In the genomic region with DNA sequence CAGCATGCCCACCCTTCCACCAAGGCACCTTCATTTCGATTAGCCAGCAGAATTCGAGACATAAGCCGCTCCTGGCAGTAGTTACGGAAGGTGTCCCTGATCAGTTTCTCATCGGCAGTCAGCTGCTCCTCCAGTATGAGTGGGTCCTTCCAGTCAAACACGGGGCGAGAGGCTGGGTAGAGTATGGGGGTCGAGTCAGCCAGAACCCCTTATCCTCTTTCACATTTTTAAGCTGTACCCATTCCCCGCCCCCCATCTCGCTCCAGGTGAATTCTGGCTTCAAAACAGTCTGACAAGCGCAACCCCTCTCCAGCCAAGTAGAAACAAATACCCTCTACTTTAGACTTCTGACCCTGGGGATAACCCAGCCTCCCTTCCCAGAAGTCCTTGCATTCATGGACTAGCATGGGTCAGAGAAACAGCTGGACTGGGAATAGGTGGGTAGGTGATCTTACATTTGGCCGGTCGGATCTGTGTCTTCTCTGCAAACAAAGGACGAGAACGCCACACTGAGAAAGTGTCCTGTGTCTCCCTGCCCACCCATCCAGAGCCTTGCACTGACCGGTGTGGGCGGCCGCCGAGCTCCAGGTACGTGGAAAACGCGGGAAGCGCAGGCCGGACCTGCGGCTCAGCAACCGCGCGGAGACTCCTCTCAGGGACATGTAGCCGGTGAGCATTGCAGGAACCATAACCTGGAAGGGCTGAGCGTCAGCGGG, we compare ENCODE assay signal across 8 mouse cellular contexts. TPM values are rescaled to one million over a fixed set of nuclear protein-coding genes. Genes with fewer than 3 reads are reported as not detected.
A peak's percentile ranks its signal among the peaks of the same experiment; 100 is the strongest.
DNase-seq lines count a peak whose midpoint lies in the region; ATAC-seq lines count a peak whose summit lies in the region.

No protein-coding gene starts in this region.

- no peaks in the 10 kb centered on the region for H3K27me3 ChIP-seq in megakaryocyte, embryonic 14.5 days (replicated peaks)
- no peaks in the 10 kb centered on the region for H3K27me3 ChIP-seq in forebrain, embryonic 16.5 days (replicated peaks; ENCODE audit: control insufficient read depth, insufficient read depth, low read length)
- H3K27me3 ChIP-seq in limb, embryonic 11.5 days (ENCODE audit: control insufficient read depth, insufficient read depth, low read length) = no peaks in the 10 kb centered on the region
- H3K27me3 ChIP-seq in stomach, embryonic 14.5 days (ENCODE audit: control insufficient read depth, insufficient read depth, low read length) = no peaks in the 10 kb centered on the region

- whole genome bisulfite sequencing in forebrain, embryonic 16.5 days = 13% methylated on average over 31 of the region's 31 CpGs
- WGBS in limb, embryonic 11.5 days = 13% methylated on average over 31 of the region's 31 CpGs
- WGBS in stomach, embryonic 14.5 days = 8% methylated on average over 31 of the region's 31 CpGs

- peak overlapping the region; percentile 85 for H3K9ac ChIP-seq in forebrain, embryonic 16.5 days (replicated peaks; ENCODE audit: low read depth, low read length)
- peak overlapping the region; percentile 73 for H3K9ac ChIP-seq in limb, embryonic 11.5 days (ENCODE audit: low read length)
- H3K9ac ChIP-seq in stomach, embryonic 14.5 days (replicated peaks; ENCODE audit: low read depth, low read length) = peak overlapping the region; percentile 47

- no peak overlapping the region for H3K27ac ChIP-seq in forebrain, embryonic 16.5 days (ENCODE audit: low read length)
- no peak overlapping the region for H3K27ac ChIP-seq in limb, embryonic 11.5 days (replicated peaks; ENCODE audit: low read depth, low read length)
- 0 out of 2 replicates have a peak overlapping the region, but pooled peaks have one; percentile 2 for H3K27ac ChIP-seq in stomach, embryonic 14.5 days (ENCODE audit: low read length)

- peaks cover 27% of the 10 kb centered on the region for H3K36me3 ChIP-seq in megakaryocyte, embryonic 14.5 days (replicated peaks; ENCODE audit: low read length)
- H3K36me3 ChIP-seq in forebrain, embryonic 16.5 days (ENCODE audit: control insufficient read depth, insufficient read depth) = 0 out of 2 replicates have a peak, but pooled peaks cover 2% of the 10 kb centered on the region
- peaks cover 3% of the 10 kb centered on the region; the same call in 1 of the 2 replicates for H3K36me3 ChIP-seq in limb, embryonic 11.5 days (ENCODE audit: control insufficient read depth, insufficient read depth, low read length)
- peaks cover 7% of the 10 kb centered on the region; the same call in 1 of the 2 replicates for H3K36me3 ChIP-seq in stomach, embryonic 14.5 days (ENCODE audit: control insufficient read depth, insufficient read depth, low read length)

- ATAC-seq in megakaryocyte, adult 5-6 weeks (ENCODE audit: poor library complexity, severe bottlenecking) = no peak
- ATAC-seq in forebrain, embryonic 16.5 days = no peak
- peak; percentile 36 for ATAC-seq in limb, embryonic 11.5 days (ENCODE audit: insufficient number of reproducible peaks, low FRiP score, low TSS enrichment, low read depth)
- ATAC-seq in stomach, embryonic 14.5 days (ENCODE audit: insufficient number of reproducible peaks, insufficient read depth, low FRiP score, low read depth) = 0 out of 2 replicates have a peak, but pooled peaks have one; percentile 38

- no peak for DNase-seq in limb, embryonic 11.5 days (ENCODE audit: low spot score)
- no peak for DNase-seq in thymus, postnatal 10 days (ENCODE audit: low spot score in 2 of 2)
- DNase-seq in Muller cell, postnatal 12 days (ENCODE audit: inconsistent ontology term) = no peak
- no peak for DNase-seq in frontal cortex, postnatal 14 days (ENCODE audit: low spot score in 2 of 2)

- H3K9me3 ChIP-seq in megakaryocyte, embryonic 14.5 days = no peaks in the 10 kb centered on the region
- no peaks in the 10 kb centered on the region for H3K9me3 ChIP-seq in forebrain, embryonic 16.5 days (ENCODE audit: control insufficient read depth, low read length)
- no peaks in the 10 kb centered on the region for H3K9me3 ChIP-seq in limb, embryonic 11.5 days (ENCODE audit: control insufficient read depth, low read length)
- H3K9me3 ChIP-seq in stomach, embryonic 14.5 days (ENCODE audit: control insufficient read depth, low read depth, low read length) = no peaks in the 10 kb centered on the region

- H3K4me3 ChIP-seq in megakaryocyte, embryonic 14.5 days (replicated peaks) = peak overlapping the region; percentile 98
- H3K4me3 ChIP-seq in forebrain, embryonic 16.5 days (replicated peaks; ENCODE audit: low read length) = peak overlapping the region; percentile 86
- peak overlapping the region; percentile 71 for H3K4me3 ChIP-seq in limb, embryonic 11.5 days (ENCODE audit: low read depth, low read length)
- peak overlapping the region; percentile 54 for H3K4me3 ChIP-seq in stomach, embryonic 14.5 days (ENCODE audit: low read depth, low read length)

- H3K4me2 ChIP-seq in forebrain, embryonic 16.5 days (ENCODE audit: low read length) = peak overlapping the region; percentile 96
- H3K4me2 ChIP-seq in limb, embryonic 11.5 days (ENCODE audit: low read depth, severe bottlenecking) = peak overlapping the region; percentile 85
- H3K4me2 ChIP-seq in stomach, embryonic 14.5 days (replicated peaks; ENCODE audit: low read depth, low read length) = peak overlapping the region; percentile 76

- H3K4me1 ChIP-seq in megakaryocyte, embryonic 14.5 days = peaks cover 29% of the 10 kb centered on the region
- peaks cover 11% of the 10 kb centered on the region for H3K4me1 ChIP-seq in forebrain, embryonic 16.5 days (replicated peaks; ENCODE audit: control insufficient read depth, insufficient read depth, low read length)
- peaks cover 6% of the 10 kb centered on the region for H3K4me1 ChIP-seq in limb, embryonic 11.5 days (ENCODE audit: control insufficient read depth, insufficient read depth, low read length)
- H3K4me1 ChIP-seq in stomach, embryonic 14.5 days (ENCODE audit: control insufficient read depth, insufficient read depth, low read length) = peaks cover 6% of the 10 kb centered on the region; the same call in 1 of the 2 replicates

RNA-seq across cellular contexts. Expression of a gene that starts 0.6 kb away (rescaled TPM):
- polyA plus RNA-seq in megakaryocyte, embryonic 14.5 days (2012; ENCODE audit: insufficient read depth, low replicate concordance) = 13.9 and 24.1 TPM in 2 replicates
- 7.4 and 8.8 TPM in 2 replicates for total RNA-seq in megakaryocyte, adult 5-6 weeks (2015)
- 9.7 and 11.9 TPM in 2 replicates for total RNA-seq in megakaryocyte, adult 5-6 weeks (2017)
- 35.5 and 39.1 TPM in 2 replicates for polyA plus RNA-seq in forebrain, embryonic 16.5 days (2015; fragmentation: Nextera tagmentation; extraction: Ambion mirVana)
- 42.1 and 43.3 TPM in 2 replicates for polyA plus RNA-seq in limb, embryonic 11.5 days (2014; fragmentation: Nextera tagmentation; extraction: Ambion mirVana)
- polyA plus RNA-seq in stomach, embryonic 14.5 days (2014; fragmentation: Nextera tagmentation; extraction: Ambion mirVana) = 29.3 and 30.8 TPM in 2 replicates

RNA-seq across cellular contexts. Expression of a gene that starts 8.6 kb away (rescaled TPM):
- polyA plus RNA-seq in megakaryocyte, embryonic 14.5 days (2012; ENCODE audit: insufficient read depth, low replicate concordance) = 7.9 and 11.9 TPM in 2 replicates
- 2.0 and 5.2 TPM in 2 replicates for total RNA-seq in megakaryocyte, adult 5-6 weeks (2015)
- 1.8 and 8.7 TPM in 2 replicates for total RNA-seq in megakaryocyte, adult 5-6 weeks (2017)
- polyA plus RNA-seq in forebrain, embryonic 16.5 days (2015; fragmentation: Nextera tagmentation; extraction: Ambion mirVana) = 0.73 and 0.85 TPM in 2 replicates
- polyA plus RNA-seq in limb, embryonic 11.5 days (2014; fragmentation: Nextera tagmentation; extraction: Ambion mirVana) = 9.1 and 11.0 TPM in 2 replicates
- 2.3 and 2.4 TPM in 2 replicates for polyA plus RNA-seq in stomach, embryonic 14.5 days (2014; fragmentation: Nextera tagmentation; extraction: Ambion mirVana)

RNA-seq across cellular contexts. Expression of a gene that starts 15.2 kb away (rescaled TPM):
- 3.5 and 13.5 TPM in 2 replicates for polyA plus RNA-seq in megakaryocyte, embryonic 14.5 days (2012; ENCODE audit: insufficient read depth, low replicate concordance)
- 15.2 and 30.1 TPM in 2 replicates for total RNA-seq in megakaryocyte, adult 5-6 weeks (2015)
- total RNA-seq in megakaryocyte, adult 5-6 weeks (2017) = 27.4 and 39.0 TPM in 2 replicates
- polyA plus RNA-seq in forebrain, embryonic 16.5 days (2015; fragmentation: Nextera tagmentation; extraction: Ambion mirVana) = 5.4 and 5.5 TPM in 2 replicates
- polyA plus RNA-seq in limb, embryonic 11.5 days (2014; fragmentation: Nextera tagmentation; extraction: Ambion mirVana) = 8.2 and 8.6 TPM in 2 replicates
- 14.7 and 17.9 TPM in 2 replicates for polyA plus RNA-seq in stomach, embryonic 14.5 days (2014; fragmentation: Nextera tagmentation; extraction: Ambion mirVana)

RNA-seq across cellular contexts. Expression of a gene that starts 21.2 kb away (rescaled TPM):
- 24.3 and 63.0 TPM in 2 replicates for polyA plus RNA-seq in megakaryocyte, embryonic 14.5 days (2012; ENCODE audit: insufficient read depth, low replicate concordance)
- 67.7 and 97.1 TPM in 2 replicates for total RNA-seq in megakaryocyte, adult 5-6 weeks (2015)
- 46.2 and 47.5 TPM in 2 replicates for total RNA-seq in megakaryocyte, adult 5-6 weeks (2017)
- polyA plus RNA-seq in forebrain, embryonic 16.5 days (2015; fragmentation: Nextera tagmentation; extraction: Ambion mirVana) = 51.0 and 54.3 TPM in 2 replicates
- polyA plus RNA-seq in limb, embryonic 11.5 days (2014; fragmentation: Nextera tagmentation; extraction: Ambion mirVana) = 86.5 and 89.0 TPM in 2 replicates
- 65.4 and 77.8 TPM in 2 replicates for polyA plus RNA-seq in stomach, embryonic 14.5 days (2014; fragmentation: Nextera tagmentation; extraction: Ambion mirVana)

RNA-seq across cellular contexts. Expression of a gene that starts 36.4 kb away (rescaled TPM):
- 30.7 and 64.8 TPM in 2 replicates for polyA plus RNA-seq in megakaryocyte, embryonic 14.5 days (2012; ENCODE audit: insufficient read depth, low replicate concordance)
- total RNA-seq in megakaryocyte, adult 5-6 weeks (2015) = 11.6 and 17.3 TPM in 2 replicates
- 49.7 and 53.4 TPM in 2 replicates for total RNA-seq in megakaryocyte, adult 5-6 weeks (2017)
- polyA plus RNA-seq in forebrain, embryonic 16.5 days (2015; fragmentation: Nextera tagmentation; extraction: Ambion mirVana) = 126 TPM in 2 replicates
- polyA plus RNA-seq in limb, embryonic 11.5 days (2014; fragmentation: Nextera tagmentation; extraction: Ambion mirVana) = 99.9 and 105 TPM in 2 replicates
- polyA plus RNA-seq in stomach, embryonic 14.5 days (2014; fragmentation: Nextera tagmentation; extraction: Ambion mirVana) = 83.7 and 88.9 TPM in 2 replicates

Comparison
In these comparisons a context has a peak if more than half of its experiments do, and no peak if none do; other contexts are left out.
1. ATAC-seq: peak in limb, embryonic 11.5 days (single experiment) and stomach, embryonic 14.5 days (single experiment); none in megakaryocyte, adult 5-6 weeks (single experiment) and forebrain, embryonic 16.5 days (single experiment).
2. Peak in every context shown above with its lines, with median percentiles within 50 percentile points of each other: H3K4me3 ChIP-seq, H3K4me2 ChIP-seq and H3K9ac ChIP-seq.